Mouse (Mus musculus): Measurements from ENCODE around the gene Cfap36.

Cfap36 gene

GRCm38 (mm10) chr11:29246883-29247650 is at the start of gene Cfap36:
Gene Cfap36 (minus strand): TSS chr11:29247409.
- DNase-seq, result peak; percentile 95

DNA sequence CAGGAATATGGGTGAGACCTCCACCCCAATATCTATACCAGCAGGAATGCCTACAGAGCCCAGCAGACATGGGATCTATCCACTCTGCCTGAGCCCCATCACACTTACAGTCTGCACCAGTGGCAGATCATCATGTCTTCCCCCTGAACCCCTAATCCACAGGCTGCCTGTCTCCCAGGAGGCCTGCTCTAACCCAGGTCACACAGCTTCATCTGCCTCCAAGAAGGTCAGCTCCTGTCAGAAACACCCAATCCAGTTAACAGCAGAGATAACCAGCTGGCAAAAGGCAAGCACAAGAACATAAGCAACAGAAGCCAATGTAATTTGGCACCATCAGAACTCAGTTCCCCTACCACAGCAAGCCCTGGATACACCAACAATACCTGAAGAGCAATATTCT is 40.1 kb upstream of the Cfap36 start:
- no peak for DNase-seq

DNA sequence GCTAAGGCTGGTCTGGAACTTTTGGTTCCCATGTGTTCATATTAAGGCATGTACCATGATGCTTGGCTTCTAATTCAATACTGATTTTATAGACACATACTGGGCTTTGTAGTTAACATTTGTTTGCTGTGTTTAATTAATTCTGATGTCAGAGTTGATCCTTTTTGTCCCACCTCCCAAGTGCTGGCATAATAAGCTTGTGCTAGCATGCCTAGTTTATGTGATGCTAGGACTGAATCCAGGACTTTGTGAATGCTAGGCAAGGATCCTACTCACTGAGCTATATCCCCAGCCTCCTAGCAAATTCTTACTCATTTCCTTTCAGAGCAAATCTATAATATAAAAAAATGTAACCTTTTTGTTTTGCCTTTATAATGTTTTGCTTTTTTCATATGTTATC is 38.8 kb upstream of the Cfap36 start:
- DNase-seq, result no peak

DNA sequence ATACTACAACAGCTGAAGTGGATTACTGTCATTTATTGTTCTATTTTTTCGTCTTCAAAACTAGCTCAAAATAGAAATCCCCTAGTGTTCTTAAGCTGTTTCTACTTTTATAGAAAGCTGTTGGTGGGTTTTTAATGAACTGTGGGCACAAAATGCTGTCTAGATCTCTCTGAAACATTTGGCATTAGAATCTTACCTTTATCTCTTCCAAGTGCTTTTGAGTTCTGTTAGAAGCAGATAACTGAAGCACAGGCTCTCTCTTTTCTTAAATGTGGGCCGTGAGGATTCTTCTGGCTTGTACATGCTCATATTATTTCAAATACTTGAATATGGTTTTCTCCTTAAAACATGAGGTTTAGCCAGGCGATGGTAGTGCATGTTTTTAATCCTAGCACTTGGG is 27.5 kb upstream of the Cfap36 start:
- DNase-seq, result no peak

DNA sequence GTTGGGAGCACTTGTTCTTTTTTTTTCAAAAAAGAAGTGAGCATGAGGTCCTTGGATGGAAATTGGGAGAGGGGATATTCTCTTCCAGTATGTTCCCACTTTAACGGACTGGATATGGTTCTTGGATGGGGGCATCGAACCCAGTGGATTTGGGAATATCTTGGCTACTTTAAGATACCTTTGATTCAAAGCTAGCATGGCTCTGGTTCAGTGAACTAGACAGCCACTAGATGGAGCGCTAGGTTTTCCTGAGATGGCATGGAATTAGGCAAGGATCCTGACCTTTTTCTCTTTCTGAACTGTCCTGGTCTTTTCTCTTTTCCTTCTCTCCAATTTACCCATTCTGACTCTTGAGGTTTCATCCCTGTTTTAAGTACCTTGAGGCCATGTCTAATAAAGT is 20.6 kb upstream of the Cfap36 start:
- DNase-seq, result peak; percentile 58

- DNase-seq, result no peak
Measured at GRCm38 (mm10) chr11:29254643-29255042, 7.4 kb upstream of the Cfap36 start.

- DNase-seq, result no peak
Measured at GRCm38 (mm10) chr11:29248386-29248785, 1.2 kb upstream of the Cfap36 start.

DNA sequence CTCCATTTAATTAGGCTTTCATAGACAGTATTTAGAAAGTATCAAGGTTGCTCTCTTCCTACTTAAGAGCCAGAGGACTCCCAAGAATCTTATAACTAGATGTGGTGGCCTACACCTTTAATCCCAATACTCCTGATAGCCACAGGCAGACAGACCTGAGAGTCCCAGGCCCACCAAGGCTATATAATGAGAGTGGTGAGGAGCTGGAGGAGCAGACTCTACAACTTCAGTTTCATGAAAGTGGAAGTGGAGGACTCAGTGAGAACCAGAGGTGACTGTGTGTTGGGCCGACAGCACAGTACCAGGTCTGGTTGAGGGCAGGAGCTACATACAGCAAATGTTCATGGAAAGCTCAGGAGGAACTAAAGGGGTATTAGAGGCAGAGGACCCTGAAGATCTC is 516 bp upstream of the Cfap36 start:
- no peak for DNase-seq

- DNase-seq, result no peak
Measured at GRCm38 (mm10) chr11:29245988-29246387, 1.2 kb downstream of the Cfap36 start.

DNA sequence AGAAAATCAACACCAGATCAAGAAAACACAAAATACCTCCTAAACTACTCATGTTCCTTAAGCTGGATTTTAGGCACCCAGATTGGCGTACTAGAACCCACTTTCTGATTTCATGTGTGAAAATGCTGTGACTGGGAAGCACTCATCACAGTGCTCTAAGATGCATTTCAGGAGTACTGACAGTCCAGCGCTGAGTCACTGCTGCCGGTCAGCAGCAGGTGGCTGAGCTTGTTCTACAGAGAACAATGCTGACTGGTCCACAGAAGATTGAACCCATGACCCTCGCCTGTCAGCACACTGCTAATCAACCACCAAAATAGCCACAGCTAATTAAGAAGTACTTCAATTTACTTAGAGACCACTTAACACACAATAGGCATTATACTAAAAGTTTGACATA is 5.2 kb downstream of the Cfap36 start:
- DNase-seq, result no peak

- DNase-seq, result no peak
Measured at GRCm38 (mm10) chr11:29239353-29239752, 7.9 kb downstream of the Cfap36 start.

DNA sequence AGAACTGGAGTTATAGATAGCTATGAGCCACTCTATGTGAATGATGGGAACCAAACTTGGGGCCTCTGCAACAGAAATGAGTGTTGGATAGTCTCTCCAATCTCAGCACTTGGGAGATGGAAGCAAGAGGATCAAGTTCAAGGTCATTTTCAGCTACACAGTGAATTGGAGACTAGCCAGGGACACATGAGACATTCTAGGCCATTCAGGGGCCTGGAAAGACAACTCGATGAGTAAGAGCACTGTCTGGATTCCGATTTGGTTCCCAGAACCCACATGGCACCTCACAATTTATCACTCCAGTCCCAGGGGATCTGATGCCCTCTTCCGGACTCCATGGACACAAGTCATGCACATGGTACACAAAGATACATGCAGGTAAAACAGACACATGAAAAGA is 8.7 kb downstream of the Cfap36 start:
- DNase-seq, result no peak

GRCm38 (mm10) chr11:29238047-29238446 is 9.2 kb downstream of the Cfap36 start:
- DNase-seq, result no peak

DNA sequence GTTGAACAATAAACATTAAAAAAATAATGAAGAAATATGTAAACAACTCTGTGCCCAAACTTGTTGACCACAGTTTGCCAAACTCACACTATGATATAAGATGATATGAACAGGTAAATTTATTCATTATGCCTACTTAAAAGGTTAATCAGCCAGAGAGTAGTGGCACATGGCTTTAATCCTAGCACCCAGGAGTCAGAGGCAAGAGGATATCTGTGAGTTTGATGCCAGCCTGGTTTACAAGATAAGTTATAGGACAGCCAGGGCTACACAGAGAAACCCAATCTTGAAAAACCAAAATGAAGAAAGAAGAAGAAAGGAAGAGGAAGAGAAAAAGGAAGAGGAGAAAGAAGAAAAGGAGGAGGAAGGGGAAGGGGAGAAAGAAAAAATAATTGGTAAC is 9.8 kb downstream of the Cfap36 start:
- no peak for DNase-seq

DNA sequence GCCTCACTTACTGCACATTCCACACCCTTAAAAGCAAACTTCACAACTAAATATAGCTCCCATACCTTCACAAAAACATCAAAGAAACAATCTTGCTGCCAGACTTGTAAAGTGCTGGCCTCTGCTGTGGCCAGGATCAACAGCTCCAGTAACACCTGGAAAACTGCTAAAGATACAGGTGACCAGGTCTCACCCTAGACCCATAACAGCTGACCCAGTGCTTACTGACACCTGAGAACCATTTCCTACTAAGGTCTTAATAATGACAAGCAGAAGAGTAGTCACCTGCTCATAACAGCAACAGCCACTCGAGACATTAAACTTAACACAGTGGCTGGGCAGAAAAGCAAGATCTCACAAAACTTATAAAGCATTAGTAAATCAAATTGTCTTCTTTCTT is 13.6 kb downstream of the Cfap36 start:
- no peak for DNase-seq

DNA sequence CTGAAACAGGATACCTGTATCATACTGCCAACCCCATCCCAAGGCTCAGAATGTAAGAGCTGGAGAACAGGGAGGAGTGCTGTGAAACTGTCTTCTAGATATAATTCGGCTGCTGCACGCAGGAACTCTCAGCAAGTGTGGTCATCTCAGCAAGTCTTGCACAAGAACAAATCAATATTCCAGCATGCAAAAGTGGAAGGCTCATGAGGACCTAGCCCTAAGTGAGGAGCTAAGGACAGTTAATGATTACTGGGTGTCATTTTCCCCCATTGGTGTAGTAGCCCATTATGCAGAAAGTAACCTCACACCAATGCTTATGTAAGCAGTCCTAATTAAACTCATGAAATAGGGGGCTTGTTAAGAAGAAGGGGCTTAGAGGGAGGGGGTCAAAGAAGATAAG is 18.3 kb downstream of the Cfap36 start:
- DNase-seq, result no peak

DNA sequence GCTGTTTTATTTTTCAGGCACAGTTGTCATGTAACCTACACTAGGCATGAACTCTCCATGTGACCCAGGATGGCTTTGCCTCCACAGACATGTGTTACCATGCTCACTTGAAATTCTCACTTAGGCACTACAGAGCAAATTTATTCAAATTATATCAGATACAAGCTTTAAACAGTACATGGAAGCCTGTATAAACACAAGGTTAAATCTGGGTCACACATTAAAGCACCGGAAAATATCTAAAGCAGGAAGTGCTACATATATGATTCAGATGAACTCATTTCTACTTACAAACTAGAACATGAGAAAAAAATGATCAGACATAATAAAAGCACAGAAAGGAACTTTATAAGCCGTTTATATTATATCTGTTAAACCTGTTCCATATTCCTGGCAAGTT is 22.5 kb downstream of the Cfap36 start:
- no peak for DNase-seq

- DNase-seq, result no peak
Measured at GRCm38 (mm10) chr11:29222310-29222709, 24.9 kb downstream of the Cfap36 start.

DNA sequence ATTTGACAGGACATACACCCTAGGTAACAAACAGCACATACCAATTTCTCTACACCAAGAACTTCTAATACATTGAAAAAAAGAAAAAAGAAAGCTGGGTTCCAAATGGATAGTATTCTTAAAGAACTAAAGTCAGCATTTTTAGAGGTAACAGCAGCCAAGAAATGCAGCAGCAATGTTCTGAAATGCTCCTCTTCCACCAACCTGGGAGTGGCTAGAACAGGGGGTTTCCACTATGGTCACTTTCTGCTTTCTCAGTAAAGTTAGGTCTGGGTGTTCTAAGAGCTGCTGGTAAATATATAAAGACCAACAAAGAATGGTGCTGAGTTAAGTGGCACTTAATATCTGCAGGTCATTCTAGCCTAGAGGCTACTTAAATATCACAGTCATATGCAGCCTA is 28.2 kb downstream of the Cfap36 start:
- DNase-seq, result no peak

- no peak for DNase-seq
Measured at GRCm38 (mm10) chr11:29216196-29216595, 31.0 kb downstream of the Cfap36 start.

- DNase-seq, result no peak
Measured at GRCm38 (mm10) chr11:29209774-29210173, 37.4 kb downstream of the Cfap36 start.

DNA sequence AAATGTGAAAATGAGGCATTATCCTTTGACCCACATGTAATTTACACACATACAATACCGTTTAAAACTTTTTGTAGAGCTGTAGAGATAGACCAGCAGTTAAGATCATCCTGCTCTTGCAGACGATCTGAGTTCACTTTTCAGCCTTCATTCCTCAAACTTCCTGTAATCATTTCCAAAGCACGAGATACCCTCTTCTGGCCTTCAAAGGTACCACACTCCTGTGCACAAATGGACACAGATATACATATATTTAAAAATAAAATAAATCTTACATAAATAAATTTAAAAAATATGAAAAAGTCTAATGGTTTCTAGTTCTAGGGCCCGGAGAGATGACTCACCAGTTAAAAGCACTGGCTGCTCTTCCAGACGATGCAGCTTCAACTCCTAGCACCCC is 43.6 kb downstream of the Cfap36 start:
- DNase-seq, result no peak

DNA sequence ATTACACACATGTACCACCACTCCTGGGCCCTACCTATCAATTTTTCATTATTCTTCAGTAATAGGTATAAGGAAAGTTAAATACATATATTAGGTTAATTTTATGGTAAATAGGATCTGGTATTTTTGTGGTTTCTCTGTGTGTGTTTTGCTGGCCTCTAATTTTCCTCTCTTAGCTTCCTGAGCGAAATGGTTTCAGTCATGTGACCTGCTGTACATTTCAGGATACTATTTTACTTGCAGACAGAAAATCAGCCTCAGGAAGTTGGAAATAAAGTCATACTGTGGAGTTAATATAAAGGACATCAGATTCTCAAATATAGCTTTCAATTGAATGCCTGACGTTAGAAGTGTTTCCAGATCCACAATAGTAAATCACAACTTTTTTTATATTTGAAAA is 58.2 kb downstream of the Cfap36 start:
- DNase-seq, result no peak

DNA sequence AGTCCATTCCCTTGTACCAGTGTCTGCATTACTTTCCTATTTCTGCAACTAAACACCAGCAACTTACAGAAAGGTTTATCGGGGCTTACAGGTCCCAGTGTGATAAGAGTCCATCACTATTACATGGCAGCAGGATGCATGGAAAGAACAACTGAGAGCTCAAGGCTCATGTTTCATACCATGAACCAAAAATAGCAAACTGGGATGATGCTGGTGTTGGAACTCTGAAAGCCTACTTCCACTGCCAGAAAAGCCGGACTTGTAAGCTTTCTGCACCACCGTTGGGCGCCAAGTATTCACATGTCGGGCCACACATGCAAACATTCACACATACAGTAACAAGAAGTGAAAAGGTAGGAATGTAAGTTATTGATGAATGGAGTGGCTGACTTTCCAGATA is 65.5 kb downstream of the Cfap36 start:
- DNase-seq, result no peak

DNA sequence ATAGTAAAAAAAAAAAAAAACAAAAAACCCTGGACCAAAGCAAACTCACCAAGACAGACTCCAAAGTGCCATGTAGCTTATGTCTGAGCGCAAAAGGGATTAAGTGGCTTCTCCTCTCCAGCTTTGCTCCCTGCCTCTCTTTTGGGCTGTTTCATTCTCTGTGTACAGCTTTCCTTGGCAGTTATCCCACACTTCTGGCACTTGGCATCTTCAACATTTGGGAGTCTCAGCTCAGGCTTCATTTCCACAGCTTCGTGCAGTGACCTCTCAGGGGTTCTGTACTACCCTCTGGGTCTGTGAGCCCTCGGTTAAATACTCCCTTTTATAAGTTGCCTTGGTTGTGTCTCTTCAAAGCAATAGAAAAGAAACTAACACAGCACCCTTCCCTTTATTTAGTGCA is 66.6 kb downstream of the Cfap36 start:
- peak; percentile 78 for DNase-seq
